Mouse (Mus musculus) left cerebral cortex, adult 6 months (tissue): ENCODE measurements around the gene Eif3m. TPM values are rescaled to one million over a fixed set of nuclear protein-coding genes. Genes with fewer than 3 reads are reported as not detected.

Source experiments
- long read RNA-seq, 2 experiments: library from polyadenylated mRNA; unstranded; transcript quantifications; one replicate each; pipeline ENCODE4 v2.0.0; 2019 to 2020
- polyA plus RNA-seq: library from polyadenylated mRNA; unstranded; fragments of <200 nt; fragmentation: Nextera tagmentation; gene quantifications from 2 replicates; pipeline ENCODE4 v1.2.3, GENCODE M21; 2021

Gene Eif3m
- polyA plus RNA-seq: 141 and 174 TPM in 2 replicates
- long read RNA-seq, experiment 1, transcript Eif3m-201 (11 exons, 1,283 nt): major isoform, 433 of 469 reads
- long read RNA-seq, experiment 1, partial matches to known transcripts: 6 of 469 reads
- long read RNA-seq, experiment 1, other reads (novel, unspliced or antisense): 30 of 469 reads
- long read RNA-seq, experiment 2, transcript Eif3m-201 (11 exons, 1,283 nt): major isoform, 172 of 199 reads
- long read RNA-seq, experiment 2, partial matches to known transcripts: 13 of 199 reads
- long read RNA-seq, experiment 2, other reads (novel, unspliced or antisense): 11 of 199 reads

DNA sequence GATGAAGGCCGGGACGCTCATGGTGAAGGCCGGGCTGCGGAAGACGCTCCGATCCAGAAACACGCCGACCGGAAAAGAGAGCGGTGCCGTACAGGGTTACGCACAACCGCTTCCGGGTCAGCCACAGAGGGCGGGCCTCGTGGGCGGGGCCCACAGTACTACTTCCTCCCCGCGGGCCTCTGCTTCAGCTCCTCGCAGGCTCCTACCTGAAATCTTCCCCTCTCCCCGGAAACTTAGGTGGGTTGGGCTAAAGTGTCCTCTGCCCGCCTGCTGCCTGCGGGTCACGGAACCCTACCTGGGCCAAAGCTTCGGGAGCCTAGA lies at the start of gene Eif3m:
Eif3m (minus strand) TSS at position 114 of the 321 bp plus-strand sequence.

Other genes starting within 250 kb of the Eif3m start
- 0.67 and 0.84 TPM in 2 replicates for gene Qser1, start 200.3 kb downstream of the Eif3m start, polyA plus RNA-seq
- 0.35 and 0.44 TPM in 2 replicates for gene Prrg4, start 167.2 kb downstream of the Eif3m start, polyA plus RNA-seq
- 5.5 and 6.4 TPM in 2 replicates for gene Ccdc73, start 149.3 kb downstream of the Eif3m start, polyA plus RNA-seq
- not detected in 2 replicates for gene Gm11060, start 74.9 kb upstream of the Eif3m start, polyA plus RNA-seq
- 0.34 TPM in 1 of 2 replicates, not detected in the other for gene Wt1, start 109.4 kb upstream of the Eif3m start, polyA plus RNA-seq
- gene Them7, start 207.2 kb upstream of the Eif3m start, polyA plus RNA-seq: not detected in 2 replicates